Mouse (Mus musculus) small intestine, adult 2 months (tissue): Measurements from ENCODE around the gene Acvr1b. TPM values are rescaled to one million over a fixed set of nuclear protein-coding genes. Genes with fewer than 3 reads are reported as not detected.

ENCODE experiments used
- H3K27ac ChIP-seq: fragments of 200-500 bp; 2 replicates; pipeline ENCODE4 v1.5.1; 2012; ENCODE audit warnings: low read depth, low read length, control low read depth, inconsistent platforms; ENCODE audit not compliant: insufficient read depth
- H3K27me3 ChIP-seq: fragments of 200-500 bp; 2 replicates; pipeline ENCODE4 v1.6.1; 2012; ENCODE audit warnings: mild to moderate bottlenecking, moderate library complexity, low read length, inconsistent platforms; ENCODE audit not compliant: control insufficient read depth, insufficient read depth
- H3K36me3 ChIP-seq: fragments of 200-500 bp; 2 replicates; pipeline ENCODE4 v1.6.1; 2012; ENCODE audit warnings: mild to moderate bottlenecking, low read length, control low read depth, inconsistent platforms; ENCODE audit not compliant: control insufficient read depth, insufficient read depth
- H3K4me1 ChIP-seq: fragments of 200-500 bp; 2 replicates; pipeline ENCODE4 v1.6.1; 2012; ENCODE audit warnings: low read length, inconsistent platforms, mixed read lengths; ENCODE audit not compliant: control insufficient read depth, insufficient read depth, insufficient read length
- H3K4me3 ChIP-seq: fragments of 200-500 bp; 2 replicates; pipeline ENCODE4 v1.5.1; 2012; ENCODE audit warnings: low read depth, mild to moderate bottlenecking, control low read depth, inconsistent platforms, low read length, moderate library complexity
- CTCF ChIP-seq: fragments of 200-500 bp; IDR thresholded peaks from 2 replicates; pipeline ENCODE4 v1.5.1; 2012; ENCODE audit warnings: low read depth, mild to moderate bottlenecking, control low read depth, inconsistent platforms, low read length, moderate library complexity, mixed read lengths; ENCODE audit not compliant: insufficient replicate concordance, insufficient read length; ENCODE audit errors: extremely low read depth
- POLR2A ChIP-seq: fragments of 200-500 bp; IDR thresholded peaks from 2 replicates; pipeline ENCODE4 v1.6.1; 2012; ENCODE audit warnings: low read depth, mild to moderate bottlenecking, control low read depth, inconsistent platforms, low read length, moderate library complexity
- WGBS: fragments of 180-500 bp; shearing (Covaris S2); methylation state at CpG from one replicate; pipeline ENCODE4 v1.1.7; 2018; 5-methylcytosine and 5-hydroxymethylcytosine counted together
- polyA plus RNA-seq: library from polyadenylated mRNA; depleted of rRNA; stranded (reverse); fragments of >200 nt; gene quantifications from 2 replicates; pipeline ENCODE4 v1.2.3, GENCODE M21; 2012

Gene Acvr1b
- polyA plus RNA-seq, 1 experiment: 46.0 TPM

DNA sequence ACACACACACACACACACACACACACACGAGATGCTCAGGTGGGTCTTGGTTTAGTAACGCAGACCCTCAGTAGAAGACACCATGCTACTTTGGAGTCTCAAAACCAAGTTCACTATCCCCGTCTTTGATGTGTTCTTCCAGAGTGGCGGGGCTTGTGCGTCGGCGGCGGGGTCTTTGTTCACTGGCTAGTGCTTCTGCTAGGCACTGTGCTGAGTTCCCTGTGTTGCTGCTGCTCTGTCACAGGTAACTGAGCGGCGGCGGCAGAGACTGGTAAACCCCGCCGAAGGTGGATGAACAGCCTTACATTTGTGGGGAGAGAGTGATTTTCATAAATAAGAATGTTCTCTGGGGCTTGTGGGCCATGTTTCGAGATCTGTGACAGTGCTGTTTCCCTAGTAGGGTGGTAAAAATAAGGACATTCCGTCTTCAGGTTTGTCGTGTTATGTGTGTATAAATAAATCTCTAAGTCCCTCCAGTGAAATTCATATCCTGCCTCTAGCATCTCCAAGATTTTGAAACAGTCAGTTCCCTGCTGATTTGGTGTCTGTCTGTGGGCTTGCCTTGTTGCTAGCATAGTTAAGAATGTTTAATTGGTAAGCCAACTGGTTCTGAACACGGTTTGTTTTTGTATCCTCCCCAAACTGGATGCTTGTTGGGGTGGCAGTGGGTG lies 1.9 kb downstream of the Acvr1b start:
- no peak for TF ChIP-seq POLR2A
- no peak for TF ChIP-seq CTCF
- Histone ChIP-seq H3K4me3 (peak overlapping the region; percentile 99), H3K4me1 (peaks cover 20% of the 10 kb centered on the region), H3K36me3 (no peaks in the 10 kb centered on the region; the same call in 1 of the 2 replicates), H3K27ac (peak overlapping the region; percentile 86), H3K27me3 (no peaks in the 10 kb centered on the region)
- WGBS: 17% methylated on average over 17 of the region's 17 CpGs

DNA sequence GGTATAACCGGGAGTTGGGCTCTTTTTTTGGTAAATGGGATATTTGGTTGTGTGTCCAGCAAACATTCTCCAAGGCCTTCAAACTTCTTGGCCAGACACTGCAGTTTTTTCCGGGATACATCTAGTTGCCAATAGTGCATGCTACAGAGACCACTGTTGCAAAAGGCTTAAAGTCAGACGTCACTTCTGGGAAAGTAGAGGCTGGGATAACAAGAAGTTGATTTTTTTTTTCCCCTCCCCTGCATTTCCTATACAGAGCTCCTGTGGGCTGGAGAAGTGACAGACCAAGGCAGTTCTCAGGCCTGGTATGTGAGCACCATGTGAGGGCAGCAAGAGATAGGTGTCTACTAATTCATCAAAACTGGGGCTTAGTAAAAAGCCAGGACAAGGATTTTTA lies 2.4 kb downstream of the Acvr1b start:
- Histone ChIP-seq H3K36me3 (no peaks in the 10 kb centered on the region; the same call in 1 of the 2 replicates), H3K27me3 (no peaks in the 10 kb centered on the region), H3K27ac (peak overlapping the region; percentile 86), H3K4me3 (no peak overlapping the region), H3K4me1 (peaks cover 25% of the 10 kb centered on the region)
- 13% methylated on average over 3 of the region's 3 CpGs for WGBS
- TF ChIP-seq POLR2A (no peak), CTCF (no peak)

DNA sequence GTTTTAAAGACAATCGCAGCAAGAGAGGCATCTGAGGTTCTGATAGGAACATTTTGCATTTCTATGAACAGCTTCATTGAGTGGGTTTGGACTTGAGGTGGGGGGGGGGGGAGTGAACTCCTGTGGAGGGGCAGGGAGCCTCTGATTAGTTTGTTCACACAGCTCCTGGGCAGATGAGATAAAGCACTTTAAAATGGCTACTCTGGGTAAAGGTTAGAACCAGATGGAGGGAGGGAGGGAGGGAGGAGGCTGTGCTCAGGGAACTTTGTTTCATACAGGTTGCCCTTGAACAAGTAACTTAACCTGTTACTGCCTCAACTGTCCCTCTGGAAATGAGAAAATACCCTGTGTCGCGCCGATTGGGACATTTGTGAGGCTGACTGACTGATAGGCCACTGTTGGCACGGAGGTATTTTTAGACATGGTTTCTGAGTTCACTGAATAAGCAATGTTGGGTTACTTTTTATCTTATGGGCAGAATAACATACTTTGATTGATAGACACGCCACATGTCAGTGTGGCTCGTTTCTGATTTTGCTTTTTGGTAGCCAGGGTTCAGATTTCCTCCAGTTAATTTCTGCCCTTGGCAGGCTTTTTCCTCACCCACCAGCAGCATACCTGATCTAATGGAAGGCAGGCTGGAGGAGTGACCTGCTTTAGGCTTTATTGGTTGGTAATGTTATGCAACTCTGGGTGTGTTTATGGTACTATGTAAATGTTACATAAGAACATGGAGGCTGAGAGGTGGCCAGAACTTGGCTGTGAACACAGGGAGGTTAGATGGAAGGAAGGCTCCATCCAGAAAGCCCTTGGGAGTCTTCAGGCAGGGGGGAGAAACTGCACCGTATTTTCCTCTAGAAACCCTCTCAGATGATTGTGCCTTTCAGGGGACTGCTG lies 3.2 kb downstream of the Acvr1b start:
- Histone ChIP-seq H3K27ac (peak overlapping the region; percentile 100), H3K36me3 (no peaks in the 10 kb centered on the region; the same call in 1 of the 2 replicates), H3K4me1 (peaks cover 31% of the 10 kb centered on the region), H3K4me3 (peak overlapping the region; percentile 5; the same call in 1 of the 2 replicates), H3K27me3 (no peaks in the 10 kb centered on the region)
- 19% methylated on average over 8 of the region's 8 CpGs for WGBS
- TF ChIP-seq CTCF: no peak
- TF ChIP-seq POLR2A: no peak

DNA sequence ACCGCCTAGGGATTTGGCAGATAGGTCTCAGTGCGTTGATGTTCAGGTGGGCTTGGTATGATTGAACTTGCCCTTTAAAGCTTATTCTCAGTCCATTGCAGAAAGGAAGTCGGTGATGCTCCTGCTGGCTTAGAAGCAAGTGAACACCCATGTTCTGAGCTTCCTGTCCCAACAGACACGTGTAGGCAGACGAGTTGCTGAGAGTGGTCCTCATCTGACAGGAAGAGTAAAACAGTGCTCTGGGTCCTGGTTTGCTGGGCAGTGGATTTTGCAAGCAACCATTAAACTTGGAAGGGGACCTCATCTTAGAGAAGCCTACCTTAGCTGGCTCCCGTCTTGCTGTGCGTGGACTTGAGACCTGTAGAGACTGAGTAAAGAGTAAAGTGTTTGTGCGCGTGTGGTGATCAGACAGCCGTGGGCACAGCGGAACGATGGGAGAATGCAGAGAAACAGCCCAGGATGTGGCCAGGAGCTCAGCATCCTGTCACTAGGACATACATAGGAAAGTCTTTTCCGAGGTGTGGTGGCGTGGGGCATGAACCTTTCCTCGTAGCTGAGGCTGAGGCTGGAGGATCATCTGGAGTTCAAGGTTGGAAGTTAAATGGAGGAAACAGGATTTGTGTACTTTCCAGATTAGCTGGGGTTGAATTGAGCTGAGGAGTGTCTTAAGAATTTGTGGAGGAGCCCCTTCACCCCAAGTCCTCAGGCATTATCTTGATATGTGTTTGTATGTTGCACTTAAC lies 6.7 kb downstream of the Acvr1b start:
- Histone ChIP-seq H3K4me3 (no peak overlapping the region), H3K27me3 (no peaks in the 10 kb centered on the region), H3K36me3 (peaks cover 4% of the 10 kb centered on the region), H3K4me1 (peaks cover 37% of the 10 kb centered on the region), H3K27ac (peak overlapping the region; percentile 69)
- 29% methylated on average over 15 of the region's 15 CpGs for WGBS
- no peak for TF ChIP-seq POLR2A
- TF ChIP-seq CTCF: no peak

- H3K36me3 ChIP-seq: peaks cover 6% of the 10 kb centered on the region
- peak overlapping the region; percentile 2; the same call in 1 of the 2 replicates for H3K4me3 ChIP-seq
- TF ChIP-seq CTCF: peak; percentile 30; the same call in 1 of the 2 replicates
- TF ChIP-seq POLR2A: no peak
- H3K27ac ChIP-seq: peak overlapping the region; percentile 69
- no peaks in the 10 kb centered on the region for H3K27me3 ChIP-seq
- WGBS: 18% methylated on average over 5 of the region's 5 CpGs
- peaks cover 37% of the 10 kb centered on the region for H3K4me1 ChIP-seq
Observed at GRCm38 (mm10) chr15:101181106-101181466, 7.2 kb downstream of the Acvr1b start.

DNA sequence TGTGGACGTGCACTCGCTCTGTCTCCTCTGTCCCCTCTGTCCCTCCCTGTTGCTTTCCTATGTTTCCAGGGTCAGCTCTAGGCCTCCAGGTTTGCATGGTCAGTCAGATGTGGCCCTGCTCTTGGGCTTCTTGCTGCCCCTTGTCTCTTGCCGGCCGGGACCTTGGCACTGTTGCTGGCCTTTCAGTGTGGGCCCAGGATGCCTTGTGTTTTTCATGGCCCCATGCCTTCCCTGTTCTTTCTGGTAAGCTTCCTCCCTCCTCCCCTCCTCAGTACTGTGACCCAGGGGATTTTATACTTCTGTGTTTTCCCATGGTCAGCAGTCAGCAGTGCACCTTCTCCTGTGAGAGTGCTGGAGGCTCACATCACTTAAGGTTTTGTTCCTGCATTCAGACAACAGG lies 7.6 kb downstream of the Acvr1b start:
- TF ChIP-seq POLR2A: no peak
- TF ChIP-seq CTCF: no peak
- Histone ChIP-seq H3K4me3 (peak overlapping the region; percentile 2; the same call in 1 of the 2 replicates), H3K4me1 (peaks cover 37% of the 10 kb centered on the region), H3K27me3 (no peaks in the 10 kb centered on the region), H3K27ac (peak overlapping the region; percentile 54), H3K36me3 (peaks cover 9% of the 10 kb centered on the region)
- WGBS: 25% methylated on average over 4 of the region's 4 CpGs

GRCm38 (mm10) chr15:101182676-101183075 lies 8.8 kb downstream of the Acvr1b start:
- no peak for TF ChIP-seq CTCF
- TF ChIP-seq POLR2A: no peak
- Histone ChIP-seq H3K36me3 (peaks cover 9% of the 10 kb centered on the region), H3K27me3 (no peaks in the 10 kb centered on the region), H3K27ac (no peak overlapping the region; the same call in 1 of the 2 replicates), H3K4me1 (peaks cover 37% of the 10 kb centered on the region), H3K4me3 (no peak overlapping the region)
- WGBS: 24% methylated on average over 5 of the region's 5 CpGs
